Mouse (Mus musculus): ENCODE data around the gene Ndel1. TPM values are rescaled to one million over a fixed set of nuclear protein-coding genes. Genes with fewer than 3 reads are reported as not detected.

Gene Ndel1
- polyA plus RNA-seq, 1 experiment from 2014 or later = 69.5 TPM

DNA sequence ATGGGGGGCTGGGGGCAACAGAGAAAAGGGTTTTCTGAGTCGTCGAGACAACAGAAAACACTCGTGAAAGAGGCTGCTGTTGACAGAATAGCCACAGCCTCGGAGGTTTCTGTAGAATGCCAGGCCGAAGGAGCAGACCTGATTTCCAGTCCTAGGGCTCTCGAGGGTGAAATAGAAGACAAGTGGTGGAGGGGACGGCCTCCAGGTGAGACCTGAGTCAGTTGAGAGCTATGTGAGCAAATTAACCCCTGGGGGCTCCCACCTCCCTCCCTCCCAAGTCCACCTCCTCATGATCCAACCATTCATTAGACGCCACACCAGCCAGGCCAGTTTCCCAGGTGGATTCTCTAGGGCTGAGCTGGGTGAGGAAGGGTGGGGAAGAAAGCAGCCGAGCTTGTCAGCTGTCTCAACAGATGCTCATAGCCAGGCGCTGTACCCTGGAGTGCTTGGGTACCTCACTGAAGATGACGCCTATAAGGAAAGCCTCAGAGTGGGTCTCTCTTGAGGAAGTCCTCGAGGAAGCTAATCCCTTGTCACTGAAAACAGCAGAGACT is 22.3 kb upstream of the Ndel1 start:
- ATAC-seq (ENCODE audit: insufficient number of reproducible peaks, insufficient read depth, low FRiP score, low TSS enrichment, low read depth) = no peak
- no peaks in the 10 kb centered on the region for H3K4me1 ChIP-seq (replicated peaks)

DNA sequence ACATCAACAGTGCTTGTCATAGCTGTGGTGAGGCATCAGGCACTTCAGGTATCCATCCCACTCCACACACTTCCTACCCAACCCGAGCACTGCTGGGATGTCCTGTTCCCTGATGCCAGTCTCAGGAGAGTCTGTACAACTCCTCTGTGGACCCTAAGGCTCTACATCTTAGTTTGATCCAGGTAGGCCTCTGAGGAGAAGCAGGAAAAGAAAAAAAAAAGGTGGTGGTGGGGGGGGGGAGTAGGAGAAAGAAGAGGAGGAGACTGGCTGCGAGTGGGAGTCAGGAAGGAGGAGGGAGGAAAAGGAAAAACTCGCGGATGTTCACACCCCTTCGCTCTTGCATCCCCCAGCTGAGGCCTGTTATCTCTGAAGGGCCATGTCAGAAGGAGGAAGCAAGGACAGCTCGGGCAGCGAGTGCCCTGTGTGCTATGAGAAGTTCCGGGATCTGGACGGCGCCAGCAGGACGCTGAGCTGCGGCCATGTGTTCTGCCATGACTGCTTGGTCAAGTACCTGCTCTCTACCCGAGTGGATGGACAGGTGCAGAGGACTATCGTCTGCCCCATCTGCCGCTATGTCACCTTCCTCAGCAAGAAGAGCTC is 20.7 kb upstream of the Ndel1 start:
- Histone ChIP-seq H3K9me3 (no peaks in the 10 kb centered on the region), H3K27ac (no peak overlapping the region), H3K4me1 (replicated peaks) (no peaks in the 10 kb centered on the region), H3K36me3 (no peaks in the 10 kb centered on the region), H3K27me3 (peaks cover 12% of the 10 kb centered on the region; the same call in 1 of the 2 replicates), H3K4me2 (no peak overlapping the region), H3K4me3 (replicated peaks) (no peak overlapping the region), H3K9ac (replicated peaks) (no peak overlapping the region)
- 78% methylated on average over 15 of the region's 15 CpGs for WGBS
- ATAC-seq (ENCODE audit: insufficient number of reproducible peaks, insufficient read depth, low FRiP score, low TSS enrichment, low read depth) = no peak

More for the DNA sequence above, 22.3 kb upstream of the Ndel1 start:
- Histone ChIP-seq H3K4me2 (no peak overlapping the region), H3K27me3 (peaks cover 7% of the 10 kb centered on the region; the same call in 1 of the 2 replicates), H3K36me3 (no peaks in the 10 kb centered on the region), H3K27ac (no peak overlapping the region), H3K4me3 (replicated peaks) (no peak overlapping the region), H3K9ac (replicated peaks) (no peak overlapping the region), H3K9me3 (no peaks in the 10 kb centered on the region)
- WGBS = 63% methylated on average over 12 of the region's 12 CpGs

DNA sequence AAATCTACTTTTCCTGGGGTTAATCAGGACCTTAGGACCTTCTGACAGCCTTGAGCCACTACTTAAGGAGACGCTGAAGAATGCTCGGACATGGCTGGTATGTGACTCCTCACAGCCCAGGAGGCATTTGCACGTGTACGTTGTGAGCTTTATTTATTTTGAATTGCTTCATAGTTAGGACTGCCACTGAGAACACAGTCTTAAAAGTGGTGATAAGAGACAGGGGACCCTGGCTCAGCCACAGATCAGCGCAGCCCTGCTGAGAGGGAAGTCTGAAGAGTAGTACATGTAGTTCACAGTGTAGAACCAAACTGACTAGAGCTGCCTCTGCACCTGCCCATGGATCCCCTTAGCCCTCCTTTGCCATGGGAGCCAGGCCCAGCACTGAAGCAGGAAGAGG is 20.2 kb upstream of the Ndel1 start:
- Histone ChIP-seq H3K4me2 (no peak overlapping the region), H3K9ac (replicated peaks) (no peak overlapping the region), H3K9me3 (no peaks in the 10 kb centered on the region), H3K4me3 (replicated peaks) (no peak overlapping the region), H3K27me3 (peaks cover 12% of the 10 kb centered on the region; the same call in 1 of the 2 replicates), H3K4me1 (replicated peaks) (no peaks in the 10 kb centered on the region), H3K27ac (no peak overlapping the region), H3K36me3 (no peaks in the 10 kb centered on the region)
- WGBS = 84% methylated on average over 5 of the region's 5 CpGs
- ATAC-seq (ENCODE audit: insufficient number of reproducible peaks, insufficient read depth, low FRiP score, low TSS enrichment, low read depth) = no peak

DNA sequence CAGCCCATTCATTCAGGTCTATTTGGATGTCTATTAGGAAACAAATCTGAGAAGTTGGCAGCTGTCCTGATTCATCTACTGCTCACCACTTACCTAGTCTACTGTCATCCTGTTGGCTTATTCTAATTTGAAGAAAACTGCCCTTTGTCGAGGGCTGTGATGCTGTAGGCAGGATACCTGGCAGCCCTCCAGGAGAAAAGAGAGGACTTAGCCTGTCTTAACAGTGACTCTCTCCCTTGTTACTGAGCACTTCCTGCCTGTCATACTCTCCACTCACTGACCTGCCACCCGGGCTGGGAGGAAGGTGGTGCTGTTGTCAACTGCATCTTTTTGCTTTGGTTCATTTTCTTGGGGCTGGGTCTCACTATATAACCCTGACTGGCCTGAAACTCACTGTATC is 19.0 kb upstream of the Ndel1 start:
- no peak overlapping the region for H3K9ac ChIP-seq (replicated peaks)
- H3K4me1 ChIP-seq (replicated peaks) = no peaks in the 10 kb centered on the region
- no peak for ATAC-seq (ENCODE audit: insufficient number of reproducible peaks, insufficient read depth, low FRiP score, low TSS enrichment, low read depth)
- no peaks in the 10 kb centered on the region for H3K36me3 ChIP-seq
- no peak overlapping the region for H3K4me3 ChIP-seq (replicated peaks)
- peaks cover 12% of the 10 kb centered on the region; the same call in 1 of the 2 replicates for H3K27me3 ChIP-seq
- no peak overlapping the region for H3K4me2 ChIP-seq
- H3K9me3 ChIP-seq = no peaks in the 10 kb centered on the region
- WGBS = 51% methylated on average over 2 of the region's 2 CpGs
- H3K27ac ChIP-seq = no peak overlapping the region

DNA sequence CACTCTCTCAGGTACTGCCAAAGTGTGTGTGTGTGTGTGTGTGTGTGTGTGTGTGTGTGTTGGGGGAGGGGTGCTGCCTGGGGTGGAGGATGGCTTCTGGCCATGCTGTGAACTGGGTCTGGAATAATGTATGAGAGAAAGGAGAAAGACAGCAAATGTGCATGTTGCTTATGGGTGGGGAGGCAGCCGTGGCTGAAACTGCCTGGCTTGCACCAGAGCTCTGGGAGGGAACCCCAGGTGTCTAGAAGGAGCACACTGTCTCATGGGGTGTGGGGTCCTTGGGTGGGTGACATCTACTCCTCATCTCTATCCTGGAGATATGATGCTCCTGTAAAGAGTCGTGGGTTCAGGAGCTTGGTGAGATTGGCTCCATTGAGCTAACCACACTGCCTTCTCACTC is 17.0 kb upstream of the Ndel1 start:
- Histone ChIP-seq H3K4me1 (replicated peaks) (no peaks in the 10 kb centered on the region), H3K9ac (replicated peaks) (no peak overlapping the region), H3K27ac (no peak overlapping the region), H3K4me3 (replicated peaks) (no peak overlapping the region), H3K4me2 (no peak overlapping the region), H3K9me3 (no peaks in the 10 kb centered on the region), H3K36me3 (no peaks in the 10 kb centered on the region), H3K27me3 (peaks cover 12% of the 10 kb centered on the region; the same call in 1 of the 2 replicates)
- WGBS = 60% methylated on average over 2 of the region's 2 CpGs
- ATAC-seq (ENCODE audit: insufficient number of reproducible peaks, insufficient read depth, low FRiP score, low TSS enrichment, low read depth) = no peak

DNA sequence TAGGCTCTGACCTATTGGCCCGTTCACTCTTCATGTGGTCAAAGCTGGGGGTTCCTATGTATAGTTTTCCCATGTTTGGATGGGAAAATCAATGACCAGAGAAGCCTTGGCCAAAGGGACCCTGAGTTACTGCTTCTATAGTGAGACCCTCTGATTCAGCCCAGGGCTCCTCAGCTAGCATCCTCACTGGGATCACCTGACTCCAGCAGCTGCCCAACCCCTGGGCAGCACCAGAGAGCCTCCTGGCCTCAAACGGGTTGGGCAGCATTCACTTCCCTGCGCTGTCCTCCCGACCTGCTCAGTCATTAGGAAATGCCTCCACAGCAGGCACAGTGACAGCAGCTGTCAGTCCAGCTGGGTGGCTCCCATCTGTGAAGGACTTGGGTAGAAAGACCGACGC is 16.6 kb upstream of the Ndel1 start, which contains the start of gene Rnf222:
TSS of gene Rnf222 (plus strand) at position 301 of the 400 bp plus-strand sequence.
- Histone ChIP-seq H3K27ac (no peak within 1 kb of the TSS), H3K9ac (replicated peaks) (no peak within 1 kb of the TSS), H3K4me1 (replicated peaks) (no peaks in the 10 kb centered on the region), H3K36me3 (no peaks in the 10 kb centered on the region), H3K4me2 (no peak within 1 kb of the TSS), H3K4me3 (replicated peaks) (no peak within 1 kb of the TSS), H3K27me3 (peaks cover 12% of the 10 kb centered on the region; the same call in 1 of the 2 replicates), H3K9me3 (no peaks in the 10 kb centered on the region)
- ATAC-seq (ENCODE audit: insufficient number of reproducible peaks, insufficient read depth, low FRiP score, low TSS enrichment, low read depth) = no peak
- WGBS = 35% methylated on average over 6 of the region's 6 CpGs

DNA sequence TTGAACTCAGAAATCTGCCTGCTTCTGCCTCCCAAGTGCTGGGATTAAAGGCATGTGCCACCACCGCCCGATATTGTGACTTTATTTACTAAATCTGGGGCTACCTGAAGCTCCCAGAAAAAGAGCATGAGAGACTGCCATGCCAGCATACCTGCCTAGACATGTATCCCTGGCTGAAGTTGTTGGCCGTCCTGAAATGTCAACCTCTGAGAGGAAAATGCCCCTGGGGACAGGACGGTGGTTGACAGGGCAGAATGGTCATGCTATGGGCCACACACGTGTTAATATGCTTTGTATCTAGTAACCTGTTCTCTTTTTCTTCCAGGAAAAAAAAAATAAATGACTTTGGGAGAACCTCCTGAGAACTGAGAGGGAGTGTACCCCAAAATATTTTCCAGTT is 14.4 kb upstream of the Ndel1 start:
- Histone ChIP-seq H3K4me3 (replicated peaks) (no peak overlapping the region), H3K9ac (replicated peaks) (no peak overlapping the region), H3K9me3 (no peaks in the 10 kb centered on the region), H3K36me3 (no peaks in the 10 kb centered on the region), H3K4me2 (no peak overlapping the region), H3K27me3 (peaks cover 5% of the 10 kb centered on the region; the same call in 1 of the 2 replicates), H3K27ac (no peak overlapping the region), H3K4me1 (replicated peaks) (0 out of 2 replicates have a peak, but pooled peaks cover 2% of the 10 kb centered on the region)
- WGBS = 75% methylated on average over 5 of the region's 5 CpGs
- ATAC-seq (ENCODE audit: insufficient number of reproducible peaks, insufficient read depth, low FRiP score, low TSS enrichment, low read depth) = no peak

DNA sequence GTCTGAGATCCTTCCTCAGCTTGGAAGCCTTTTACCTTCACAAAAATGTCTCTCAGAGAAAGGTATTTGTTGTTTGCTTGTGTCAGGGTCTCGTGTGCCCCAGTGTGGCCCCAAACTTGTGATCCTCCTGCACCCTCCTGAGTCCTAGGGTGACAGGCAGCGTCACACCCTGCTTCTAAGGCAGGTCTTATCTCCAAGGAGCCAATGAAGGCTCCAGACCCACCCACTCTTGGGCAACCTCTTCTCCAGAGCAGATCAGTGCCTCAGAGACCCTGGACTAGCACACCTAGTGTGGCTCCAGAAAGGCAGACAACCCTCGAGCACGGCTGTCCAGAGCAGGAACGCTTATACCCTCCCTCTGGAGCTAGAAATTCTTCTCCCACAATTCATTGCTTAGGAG is 12.7 kb upstream of the Ndel1 start:
- Histone ChIP-seq H3K4me3 (replicated peaks) (no peak overlapping the region), H3K4me1 (replicated peaks) (0 out of 2 replicates have a peak, but pooled peaks cover 2% of the 10 kb centered on the region), H3K36me3 (no peaks in the 10 kb centered on the region), H3K9ac (replicated peaks) (no peak overlapping the region), H3K27me3 (peaks cover 5% of the 10 kb centered on the region; the same call in 1 of the 2 replicates), H3K4me2 (no peak overlapping the region), H3K9me3 (no peaks in the 10 kb centered on the region), H3K27ac (no peak overlapping the region)
- no peak for ATAC-seq (ENCODE audit: insufficient number of reproducible peaks, insufficient read depth, low FRiP score, low TSS enrichment, low read depth)
- 75% methylated on average over 5 of the region's 5 CpGs for WGBS

DNA sequence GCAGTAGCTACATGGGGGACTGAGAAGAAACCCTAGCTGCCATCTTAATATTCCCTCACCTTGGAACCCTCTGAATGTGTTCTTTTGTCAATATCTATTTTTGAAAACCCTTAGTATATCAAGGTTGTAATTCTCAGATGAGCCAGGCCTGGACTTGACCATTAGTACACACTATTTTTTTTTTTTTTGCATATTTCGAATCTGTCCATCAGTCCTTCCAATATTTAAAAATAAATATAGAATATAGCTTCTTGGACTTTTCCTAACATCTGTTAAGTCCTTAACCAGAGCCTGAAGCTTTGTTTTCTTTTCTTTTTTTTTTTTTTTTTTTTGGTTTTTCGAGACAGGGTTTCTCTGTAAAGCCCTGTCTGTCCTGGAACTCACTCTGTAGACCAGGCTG is 12.2 kb upstream of the Ndel1 start:
- Histone ChIP-seq H3K36me3 (no peaks in the 10 kb centered on the region), H3K9ac (replicated peaks) (no peak overlapping the region), H3K27me3 (peaks cover 5% of the 10 kb centered on the region; the same call in 1 of the 2 replicates), H3K9me3 (no peaks in the 10 kb centered on the region), H3K4me2 (no peak overlapping the region), H3K27ac (no peak overlapping the region), H3K4me3 (replicated peaks) (no peak overlapping the region), H3K4me1 (replicated peaks) (0 out of 2 replicates have a peak, but pooled peaks cover 2% of the 10 kb centered on the region)
- 78% methylated on average over 2 of the region's 2 CpGs for WGBS
- ATAC-seq (ENCODE audit: insufficient number of reproducible peaks, insufficient read depth, low FRiP score, low TSS enrichment, low read depth) = no peak

DNA sequence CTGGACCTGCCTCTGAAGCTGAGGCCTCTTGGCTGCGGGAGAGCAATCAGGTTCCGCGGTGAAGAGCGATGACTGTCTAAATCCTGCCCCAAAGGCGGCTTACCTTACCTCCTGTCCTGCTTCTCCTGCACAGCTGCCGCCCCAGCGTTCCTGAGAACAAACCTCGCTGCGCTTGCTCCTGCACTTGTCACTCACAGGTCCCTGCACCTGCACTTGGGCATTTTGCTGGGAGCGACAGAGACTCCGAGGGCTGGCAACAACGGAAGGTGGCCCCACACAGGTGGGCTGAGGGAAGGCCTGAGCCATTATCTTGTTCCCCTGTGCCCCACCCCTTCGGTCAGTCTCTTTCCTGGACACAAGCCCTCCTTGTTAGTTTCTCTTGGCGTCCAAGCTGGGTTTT is 10.4 kb upstream of the Ndel1 start:
- H3K36me3 ChIP-seq = no peaks in the 10 kb centered on the region
- WGBS = 25% methylated on average over 14 of the region's 14 CpGs
- H3K4me1 ChIP-seq (replicated peaks) = 0 out of 2 replicates have a peak, but pooled peaks cover 2% of the 10 kb centered on the region
- no peak overlapping the region for H3K4me2 ChIP-seq
- no peak for ATAC-seq (ENCODE audit: insufficient number of reproducible peaks, insufficient read depth, low FRiP score, low TSS enrichment, low read depth)
- no peak overlapping the region for H3K9ac ChIP-seq (replicated peaks)
- no peak overlapping the region for H3K4me3 ChIP-seq (replicated peaks)
- no peaks in the 10 kb centered on the region for H3K9me3 ChIP-seq
- H3K27ac ChIP-seq = no peak overlapping the region
- no peaks in the 10 kb centered on the region for H3K27me3 ChIP-seq

DNA sequence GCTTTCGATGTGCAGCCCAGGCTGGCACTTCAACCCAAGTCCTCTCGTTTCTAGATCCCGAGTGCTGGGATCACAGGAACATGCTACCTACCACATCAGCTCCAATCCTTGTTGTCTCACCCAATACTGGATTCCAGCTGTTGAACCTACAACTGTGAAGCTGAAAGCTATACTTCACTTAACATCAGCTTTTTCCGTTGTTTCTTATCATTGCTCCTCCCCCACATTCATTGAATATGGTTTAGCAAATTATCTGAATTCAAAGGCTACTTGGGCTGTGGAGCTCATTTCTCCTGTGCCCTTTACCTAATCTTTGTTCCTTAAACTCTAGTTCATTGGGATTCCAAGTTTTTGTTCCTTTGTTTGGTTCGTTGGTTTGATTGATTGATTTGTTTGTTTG is 7.2 kb upstream of the Ndel1 start:
- H3K36me3 ChIP-seq = no peaks in the 10 kb centered on the region
- no peak overlapping the region for H3K4me2 ChIP-seq
- H3K27ac ChIP-seq = no peak overlapping the region
- no peak for ATAC-seq (ENCODE audit: insufficient number of reproducible peaks, insufficient read depth, low FRiP score, low TSS enrichment, low read depth)
- 86% methylated on average over 5 of the region's 5 CpGs for WGBS
- no peaks in the 10 kb centered on the region for H3K9me3 ChIP-seq
- no peaks in the 10 kb centered on the region for H3K27me3 ChIP-seq
- no peak overlapping the region for H3K9ac ChIP-seq (replicated peaks)
- no peak overlapping the region for H3K4me3 ChIP-seq (replicated peaks)
- H3K4me1 ChIP-seq (replicated peaks) = 0 out of 2 replicates have a peak, but pooled peaks cover 2% of the 10 kb centered on the region

All from limb, embryonic 12.5 days (tissue).